Mouse (Mus musculus) liver, embryonic 11.5 days (tissue): ENCODE measurements around the gene Serpinb6c. TPM values are rescaled to one million over a fixed set of nuclear protein-coding genes. Genes with fewer than 3 reads are reported as not detected.

Experiments used
- ATAC-seq: fragments of 200-750 bp; cut with Nextera tagmentation; replicated peaks from 2 replicates; pipeline ENCODE4 v1.8.0; 2017; ENCODE audit warnings: moderate number of reproducible peaks, mild to moderate bottlenecking, moderate TSS enrichment, moderate library complexity; ENCODE audit not compliant: low FRiP score
- DNase-seq: peaks from one replicate; pipeline ENCODE4 v3.0.0-alpha.2; 2017; ENCODE audit warnings: low spot score
- H3K27ac ChIP-seq: fragments of 300-500 bp; sonication (generic); 2 replicates; pipeline ENCODE4 v1.5.1; 2014; ENCODE audit warnings: mild to moderate bottlenecking, low read depth, low read length, control low read depth
- H3K27me3 ChIP-seq: fragments of 300-500 bp; sonication (generic); replicated peaks from 2 replicates; pipeline ENCODE4 v1.6.1; 2014; ENCODE audit warnings: low read length, mixed read lengths; ENCODE audit not compliant: control insufficient read depth, insufficient read depth
- H3K36me3 ChIP-seq: fragments of 300-500 bp; sonication (generic); 2 replicates; pipeline ENCODE4 v1.6.1; 2014; ENCODE audit warnings: mild to moderate bottlenecking, low read length, moderate library complexity, mixed read lengths; ENCODE audit not compliant: control insufficient read depth, insufficient read depth
- H3K4me1 ChIP-seq: fragments of 300-500 bp; sonication (generic); replicated peaks from 2 replicates; pipeline ENCODE4 v1.6.1; 2014; ENCODE audit warnings: low read length, mixed read lengths; ENCODE audit not compliant: control insufficient read depth, insufficient read depth
- H3K4me2 ChIP-seq: fragments of 300-500 bp; sonication (generic); 2 replicates; pipeline ENCODE4 v1.6.1; 2014; ENCODE audit warnings: mild to moderate bottlenecking, control low read depth, moderate library complexity
- H3K4me3 ChIP-seq: fragments of 300-500 bp; sonication (generic); 2 replicates; pipeline ENCODE4 v1.5.1; 2014; ENCODE audit warnings: low read depth, low read length, control low read depth
- H3K9ac ChIP-seq: fragments of 300-500 bp; sonication (generic); 2 replicates; pipeline ENCODE4 v1.6.1; 2014; ENCODE audit warnings: low read depth, low read length, control low read depth
- H3K9me3 ChIP-seq: fragments of 300-500 bp; sonication (generic); 2 replicates; pipeline ENCODE4 v1.6.1; 2016; ENCODE audit warnings: low read length, inconsistent platforms, mixed read lengths; ENCODE audit not compliant: control insufficient read depth
- WGBS: fragments of 180-500 bp; shearing (Covaris S2); extraction: QIAGEN DNeasy Blood & Tissue Kit; methylation state at CpG from one replicate; pipeline ENCODE4 v1.1.7; 2014; 5-methylcytosine and 5-hydroxymethylcytosine counted together
- polyA plus RNA-seq: library from polyadenylated mRNA; unstranded; fragments of >200 nt; fragmentation: Nextera tagmentation; extraction: Ambion mirVana; gene quantifications from 2 replicates; pipeline ENCODE4 v1.2.1, GENCODE M21; 2014

Serpinb6c gene
- polyA plus RNA-seq, 1 experiment from 2014 or later, result not detected

GRCm38 (mm10) chr13:33935465-33936181 is 30.1 kb upstream of the Serpinb6c start:
- Histone ChIP-seq H3K4me3 (peak overlapping the region; percentile 66), H3K4me1 (no peaks in the 10 kb centered on the region; the same call in 1 of the 2 replicates), H3K4me2 (peak overlapping the region; percentile 89), H3K9me3 (no peaks in the 10 kb centered on the region), H3K27ac (no peak overlapping the region), H3K36me3 (no peaks in the 10 kb centered on the region), H3K9ac (peak overlapping the region; percentile 68), H3K27me3 (no peaks in the 10 kb centered on the region)
- WGBS, result under 1% methylated on average over 40 of the region's 44 CpGs
- ATAC-seq (peak; percentile 70), DNase-seq (peak; percentile 55)

- H3K4me3 ChIP-seq, result peak overlapping the region; percentile 66; the same call in 1 of the 2 replicates
- no peak for DNase-seq
- WGBS, result 66% methylated on average over 6 of the region's 6 CpGs
Measured at GRCm38 (mm10) chr13:33934743-33935142, 29.2 kb upstream of the Serpinb6c start.

GRCm38 (mm10) chr13:33930912-33931311 is 25.4 kb upstream of the Serpinb6c start:
- whole genome bisulfite sequencing, result 79% methylated on average over 3 of the region's 3 CpGs
- DNase-seq (no peak), ATAC-seq (no peak)
- H3K4me1 ChIP-seq, result no peaks in the 10 kb centered on the region; the same call in 1 of the 2 replicates
- no peaks in the 10 kb centered on the region for H3K27me3 ChIP-seq
- no peak overlapping the region for H3K4me3 ChIP-seq
- no peaks in the 10 kb centered on the region for H3K36me3 ChIP-seq
- no peak overlapping the region for H3K4me2 ChIP-seq
- H3K27ac ChIP-seq, result no peak overlapping the region
- no peaks in the 10 kb centered on the region for H3K9me3 ChIP-seq
- H3K9ac ChIP-seq, result no peak overlapping the region

More at GRCm38 (mm10) chr13:33934743-33935142, 29.2 kb upstream of the Serpinb6c start:
- no peak for ATAC-seq
- Histone ChIP-seq H3K9me3 (no peaks in the 10 kb centered on the region), H3K4me2 (peak overlapping the region; percentile 89), H3K36me3 (no peaks in the 10 kb centered on the region), H3K27me3 (no peaks in the 10 kb centered on the region), H3K27ac (no peak overlapping the region), H3K9ac (no peak overlapping the region), H3K4me1 (no peaks in the 10 kb centered on the region; the same call in 1 of the 2 replicates)

- Histone ChIP-seq H3K4me3 (no peak overlapping the region), H3K4me2 (no peak overlapping the region), H3K4me1 (no peaks in the 10 kb centered on the region), H3K27me3 (no peaks in the 10 kb centered on the region), H3K9ac (no peak overlapping the region), H3K9me3 (no peaks in the 10 kb centered on the region), H3K27ac (no peak overlapping the region), H3K36me3 (no peaks in the 10 kb centered on the region)
- no peak for ATAC-seq
- whole genome bisulfite sequencing, result 81% methylated on average over 2 of the region's 2 CpGs
- no peak for DNase-seq
Measured at GRCm38 (mm10) chr13:33930281-33930680, 24.8 kb upstream of the Serpinb6c start.

GRCm38 (mm10) chr13:33921699-33922098 is 16.2 kb upstream of the Serpinb6c start:
- no peaks in the 10 kb centered on the region for H3K4me1 ChIP-seq
- H3K36me3 ChIP-seq, result peaks cover 4% of the 10 kb centered on the region; the same call in 1 of the 2 replicates
- H3K27me3 ChIP-seq, result no peaks in the 10 kb centered on the region
- H3K9me3 ChIP-seq, result no peaks in the 10 kb centered on the region
- no peak overlapping the region for H3K27ac ChIP-seq
- no peak overlapping the region for H3K4me3 ChIP-seq
- DNase-seq, result no peak
- no peak overlapping the region for H3K4me2 ChIP-seq
- H3K9ac ChIP-seq, result no peak overlapping the region
- no peak for ATAC-seq
- 70% methylated on average over 5 of the region's 5 CpGs for WGBS

- 83% methylated on average over 6 of the region's 6 CpGs for WGBS
- no peak for ATAC-seq
- H3K36me3 ChIP-seq, result peaks cover 4% of the 10 kb centered on the region; the same call in 1 of the 2 replicates
Measured at GRCm38 (mm10) chr13:33921041-33921440, 15.5 kb upstream of the Serpinb6c start.

GRCm38 (mm10) chr13:33906821-33907220 is 1.3 kb upstream of the Serpinb6c start:
- 62% methylated on average over 3 of the region's 3 CpGs for WGBS
- Histone ChIP-seq H3K9ac (no peak overlapping the region), H3K4me3 (no peak overlapping the region), H3K4me1 (no peaks in the 10 kb centered on the region), H3K27ac (no peak overlapping the region), H3K9me3 (no peaks in the 10 kb centered on the region), H3K36me3 (no peaks in the 10 kb centered on the region), H3K27me3 (no peaks in the 10 kb centered on the region), H3K4me2 (no peak overlapping the region)
- no peak for ATAC-seq
- DNase-seq, result no peak

More at GRCm38 (mm10) chr13:33921041-33921440, 15.5 kb upstream of the Serpinb6c start:
- no peak overlapping the region for H3K4me2 ChIP-seq
- no peaks in the 10 kb centered on the region for H3K27me3 ChIP-seq
- DNase-seq, result no peak
- no peak overlapping the region for H3K27ac ChIP-seq
- H3K9ac ChIP-seq, result no peak overlapping the region
- H3K4me1 ChIP-seq, result no peaks in the 10 kb centered on the region
- no peak overlapping the region for H3K4me3 ChIP-seq
- H3K9me3 ChIP-seq, result no peaks in the 10 kb centered on the region

GRCm38 (mm10) chr13:33903290-33903689 is 2.2 kb downstream of the Serpinb6c start:
- Histone ChIP-seq H3K36me3 (no peaks in the 10 kb centered on the region), H3K9ac (no peak overlapping the region), H3K4me3 (no peak overlapping the region), H3K9me3 (no peaks in the 10 kb centered on the region), H3K27me3 (no peaks in the 10 kb centered on the region), H3K27ac (no peak overlapping the region), H3K4me2 (no peak overlapping the region), H3K4me1 (no peaks in the 10 kb centered on the region)
- ATAC-seq (no peak), DNase-seq (no peak)
- WGBS, result 79% methylated on average over 2 of the region's 2 CpGs

GRCm38 (mm10) chr13:33894207-33894606 is 11.3 kb downstream of the Serpinb6c start:
- no peaks in the 10 kb centered on the region for H3K36me3 ChIP-seq
- H3K4me3 ChIP-seq, result no peak overlapping the region
- no peak overlapping the region for H3K27ac ChIP-seq
- H3K9ac ChIP-seq, result no peak overlapping the region
- no peaks in the 10 kb centered on the region for H3K9me3 ChIP-seq
- 32% methylated on average over 2 of the region's 2 CpGs for WGBS
- DNase-seq, result no peak
- no peak overlapping the region for H3K4me2 ChIP-seq
- H3K4me1 ChIP-seq, result no peaks in the 10 kb centered on the region
- no peaks in the 10 kb centered on the region for H3K27me3 ChIP-seq
- no peak for ATAC-seq
